Mouse (Mus musculus) frontal cortex, postnatal 10 days (tissue): ENCODE results near the gene Plcxd2.

Source experiments
- DNase-seq, 2 experiments: peaks; one replicate each; pipeline ENCODE4 v3.0.0; 2022; ENCODE audit warnings: low spot score in 2 of 2, mixed read lengths in 1 of 2

Gene Plcxd2

DNA sequence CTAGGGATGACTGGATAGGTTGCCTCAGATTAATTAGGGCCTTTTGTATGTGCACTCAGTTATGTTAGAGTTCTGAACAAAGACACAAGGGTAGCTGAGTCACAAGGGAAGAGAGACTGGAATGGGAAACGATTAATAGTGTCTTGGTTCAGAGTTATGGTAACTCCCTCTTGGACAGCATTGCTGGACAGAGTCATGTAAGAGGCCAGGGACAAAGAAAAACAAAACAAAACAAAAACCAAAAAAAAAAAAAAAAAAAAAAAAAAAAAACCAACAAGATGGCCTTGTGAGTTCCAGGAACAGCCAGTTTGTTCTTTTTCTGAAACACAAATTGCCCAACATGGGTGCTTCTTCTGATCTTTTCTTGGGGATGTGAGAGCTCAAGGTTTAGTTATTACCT, 23.8 kb downstream of the Plcxd2 start:
- no peak for DNase-seq

DNA sequence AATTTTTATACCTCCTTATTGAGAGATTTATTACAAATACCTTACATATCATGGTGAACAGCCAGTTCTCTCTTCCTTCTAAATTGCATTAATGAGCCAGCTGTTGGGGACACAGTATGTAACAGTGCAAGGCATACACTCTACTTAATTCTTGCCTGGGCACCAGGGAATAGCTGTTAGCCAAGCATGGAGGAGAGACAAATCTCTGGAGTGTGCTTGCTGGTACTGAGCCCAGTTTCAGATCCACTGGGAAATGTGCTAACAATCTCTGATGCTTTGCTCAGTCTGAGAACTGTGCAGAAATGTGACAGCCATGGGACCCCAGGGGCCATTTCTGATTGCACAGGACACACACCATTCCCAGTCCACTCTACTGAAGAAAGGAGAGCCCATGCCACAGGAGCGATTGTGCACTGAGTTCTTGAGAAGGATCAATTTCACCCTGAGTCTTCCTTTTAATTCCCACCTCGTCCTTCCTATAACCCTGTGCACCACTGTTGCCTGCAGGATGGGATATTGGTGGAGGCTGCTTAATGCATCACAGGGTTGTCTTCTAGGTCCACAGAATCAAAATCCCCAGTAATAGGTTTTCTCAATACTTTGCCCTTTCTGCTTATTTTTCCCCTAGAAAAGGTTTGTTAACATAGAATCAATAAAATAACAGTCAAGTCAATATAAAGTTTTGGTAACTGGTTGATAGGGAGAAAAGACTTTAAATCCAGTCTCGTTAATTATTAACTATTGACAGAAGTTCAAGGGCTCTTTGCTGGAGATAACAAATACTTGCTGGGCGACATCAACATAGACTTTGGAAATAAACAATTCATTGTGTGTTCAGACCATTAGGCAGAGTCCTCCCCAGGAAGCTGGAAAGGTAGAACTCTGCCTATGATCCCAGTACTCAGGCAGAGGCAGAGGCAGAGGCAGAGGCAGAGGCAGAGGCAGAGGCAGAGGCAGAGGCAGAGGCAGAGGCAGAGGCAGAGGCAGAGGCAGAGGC, 25.1 kb downstream of the Plcxd2 start:
- DNase-seq = no peak

DNA sequence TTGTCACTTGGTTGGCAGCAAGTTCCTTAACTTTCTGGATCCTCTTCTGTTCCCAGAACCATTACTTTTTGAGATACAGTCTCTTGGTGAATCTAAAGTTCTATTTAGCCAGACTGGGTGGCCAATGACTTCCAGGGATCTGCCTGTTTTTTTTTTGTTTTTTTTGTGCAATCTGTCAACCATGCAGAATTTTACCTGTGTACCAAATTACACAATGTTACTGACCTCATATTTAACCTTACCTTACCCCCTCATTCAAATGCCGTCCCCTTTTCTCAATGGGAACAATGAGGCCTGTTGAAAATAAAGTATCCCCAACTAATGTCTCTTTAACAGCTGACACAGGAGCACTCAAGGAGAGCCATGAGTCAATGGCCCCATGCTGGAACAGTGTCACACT, 33.8 kb downstream of the Plcxd2 start:
- DNase-seq = no peak

DNA sequence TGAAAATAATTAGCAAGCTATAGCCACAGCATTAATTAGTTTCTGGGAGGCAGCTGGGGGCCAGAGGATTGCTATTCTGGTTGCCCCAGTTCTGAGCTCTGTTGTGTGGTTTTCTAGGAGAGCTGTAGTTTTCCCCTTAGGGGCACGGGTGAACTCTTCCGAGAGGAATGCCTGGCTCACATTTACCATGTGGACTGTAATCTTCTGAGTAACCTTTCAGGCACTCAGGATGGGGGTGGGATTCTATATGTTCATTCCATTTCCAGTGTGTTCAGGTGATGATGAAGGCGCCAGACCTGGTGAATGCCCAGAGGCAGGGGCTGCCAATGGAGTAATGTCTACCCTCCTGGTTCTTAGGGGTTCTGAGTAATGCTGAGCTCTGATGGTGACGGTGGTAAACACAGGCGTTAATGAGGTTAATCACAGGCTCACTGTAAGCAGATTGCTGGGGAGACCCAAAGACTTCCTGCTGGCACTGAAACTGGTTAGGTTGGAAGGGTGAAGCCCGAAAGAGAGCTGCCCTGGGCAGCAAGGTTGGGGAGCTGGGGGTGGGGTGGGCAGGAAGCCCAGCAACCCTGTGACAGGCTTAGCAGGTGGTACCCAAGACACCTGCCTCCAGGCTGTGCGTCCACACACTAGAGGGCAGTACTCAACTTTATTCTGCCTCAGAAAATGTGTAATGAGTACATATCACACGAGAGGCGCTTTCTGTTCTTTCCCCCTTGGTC, 35.9 kb downstream of the Plcxd2 start:
- DNase-seq = no peak

DNA sequence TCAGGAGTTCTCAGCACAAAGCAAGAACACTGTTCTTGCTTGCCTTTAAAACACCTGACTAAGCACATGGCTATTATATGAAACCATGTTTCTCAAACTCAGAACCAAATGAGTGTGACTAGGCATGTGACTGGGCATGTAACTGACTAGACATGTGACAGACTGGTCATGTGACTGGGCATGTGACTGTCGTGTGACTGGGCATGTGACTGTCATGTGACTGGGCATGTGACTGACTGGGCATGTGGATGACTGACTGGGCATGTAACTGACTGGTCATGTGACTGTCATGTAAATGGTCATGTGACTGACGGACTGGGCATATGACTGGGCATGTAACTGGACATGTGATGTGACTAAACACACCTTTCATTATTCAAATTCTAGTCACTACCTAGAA, 39.8 kb downstream of the Plcxd2 start:
- no peak for DNase-seq

DNA sequence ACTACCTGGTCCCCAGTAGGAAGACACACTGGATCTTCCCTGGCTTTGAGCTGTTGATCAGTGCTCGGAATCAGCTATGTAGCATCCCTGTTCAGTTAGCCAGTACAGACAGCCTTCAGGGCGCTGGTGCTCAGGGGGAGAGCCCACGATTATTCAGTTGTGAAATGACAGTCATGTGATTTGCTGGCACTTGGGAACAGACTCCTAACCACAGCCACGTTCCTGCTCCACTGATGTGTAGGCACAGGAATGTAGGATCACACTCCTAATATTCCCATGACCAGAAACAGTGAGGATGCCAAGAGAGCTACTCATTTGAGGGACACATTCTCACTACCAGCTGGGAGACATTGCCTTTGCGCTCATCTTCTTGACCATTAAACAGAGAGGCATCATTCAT, 41.3 kb downstream of the Plcxd2 start:
- no peak for DNase-seq

DNA sequence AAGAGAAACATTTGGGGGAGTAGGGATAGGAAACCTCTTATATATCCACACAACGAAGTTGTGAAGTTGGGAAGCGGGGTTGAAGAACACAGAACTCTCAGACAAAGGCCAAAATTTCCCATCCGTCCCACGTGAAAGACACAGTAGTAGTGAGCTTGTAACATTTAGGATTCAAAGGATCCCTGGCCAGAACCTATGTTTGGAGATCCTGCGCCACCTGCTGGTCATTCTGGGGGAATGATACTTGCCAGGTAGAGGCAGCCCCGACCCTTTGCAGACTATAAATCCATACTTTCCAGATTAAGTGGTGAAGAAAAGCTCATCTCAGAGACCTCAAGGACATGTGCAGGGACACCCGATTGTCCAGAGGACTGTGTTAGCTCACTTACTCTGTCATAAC, 42.5 kb downstream of the Plcxd2 start:
- DNase-seq = peak; percentile 23 to 72

DNA sequence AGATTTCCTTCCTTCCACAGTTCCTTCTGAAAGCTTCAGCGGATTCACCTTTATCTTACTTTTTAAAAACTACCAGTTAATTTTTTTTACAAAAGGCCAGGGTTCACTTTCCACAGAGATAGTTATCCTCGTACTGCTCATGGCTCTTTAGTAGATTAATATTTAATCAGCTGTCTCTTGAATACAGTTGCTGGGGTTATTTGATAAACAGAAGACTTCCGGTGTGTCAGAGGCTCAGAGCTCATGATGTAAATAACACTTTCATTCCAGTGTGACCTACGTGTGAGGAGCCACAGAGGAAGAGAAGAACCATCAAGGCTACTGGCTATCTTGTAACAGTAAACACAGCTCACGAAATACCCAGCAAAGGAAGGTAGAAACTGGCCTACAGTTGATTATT, 43.4 kb downstream of the Plcxd2 start:
- no peak for DNase-seq

DNA sequence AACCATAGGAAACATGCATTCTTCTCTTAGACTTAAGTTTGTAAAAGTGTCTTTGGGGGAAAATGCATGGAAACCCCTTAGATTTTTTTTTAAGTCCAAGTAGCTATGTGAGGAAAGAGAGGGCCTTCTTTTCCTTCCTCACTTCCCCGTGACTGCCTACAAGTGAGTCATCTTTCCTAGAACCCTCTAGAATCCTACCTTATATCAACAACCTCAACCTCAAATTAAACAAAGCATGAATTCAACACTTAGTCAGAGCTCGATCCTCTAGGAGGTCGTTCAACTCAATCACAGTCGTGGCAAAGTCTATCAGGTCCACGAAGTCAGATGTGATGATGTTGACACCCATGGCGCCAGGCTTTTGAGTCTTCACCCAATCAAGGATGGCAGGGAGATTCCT, 45.2 kb downstream of the Plcxd2 start:
- no peak for DNase-seq

DNA sequence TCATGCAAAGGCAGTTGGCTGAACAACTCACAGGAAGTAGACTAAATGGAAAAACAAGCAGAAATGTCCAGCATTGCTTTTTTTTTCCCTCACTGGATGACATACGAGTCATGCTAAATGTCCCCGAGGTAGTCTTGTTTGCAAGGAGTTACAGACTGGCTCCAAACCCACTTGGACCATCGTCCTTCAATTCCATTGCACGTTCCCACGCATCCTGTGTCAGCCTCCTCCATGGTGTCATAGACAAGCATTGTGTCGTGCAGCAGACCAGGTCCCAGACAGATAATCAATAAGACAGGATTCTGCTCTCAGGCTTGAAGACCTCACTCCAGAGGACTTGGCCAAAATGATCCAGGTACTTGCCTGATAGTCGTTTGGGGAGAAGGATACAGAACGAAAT, 46.2 kb downstream of the Plcxd2 start:
- DNase-seq = no peak

DNA sequence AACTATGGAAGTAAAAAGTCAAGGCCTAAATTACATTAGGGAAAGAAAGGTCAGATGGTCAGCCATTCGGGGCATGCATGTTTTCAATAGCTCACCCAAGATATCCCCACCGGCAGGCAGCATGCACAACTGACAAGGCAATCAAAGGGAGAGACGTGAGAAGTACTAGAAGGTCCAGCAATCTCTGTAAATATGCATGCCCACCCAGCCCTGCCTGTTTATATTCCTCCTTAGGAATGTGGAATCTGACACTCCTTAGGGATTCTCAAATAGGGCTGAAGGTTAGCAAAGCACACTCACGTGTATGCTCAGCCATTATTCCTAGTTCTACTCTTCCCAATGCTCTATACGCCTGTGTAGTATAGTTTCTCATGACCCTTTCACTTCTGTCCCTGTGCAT, 46.9 kb downstream of the Plcxd2 start:
- DNase-seq = no peak

DNA sequence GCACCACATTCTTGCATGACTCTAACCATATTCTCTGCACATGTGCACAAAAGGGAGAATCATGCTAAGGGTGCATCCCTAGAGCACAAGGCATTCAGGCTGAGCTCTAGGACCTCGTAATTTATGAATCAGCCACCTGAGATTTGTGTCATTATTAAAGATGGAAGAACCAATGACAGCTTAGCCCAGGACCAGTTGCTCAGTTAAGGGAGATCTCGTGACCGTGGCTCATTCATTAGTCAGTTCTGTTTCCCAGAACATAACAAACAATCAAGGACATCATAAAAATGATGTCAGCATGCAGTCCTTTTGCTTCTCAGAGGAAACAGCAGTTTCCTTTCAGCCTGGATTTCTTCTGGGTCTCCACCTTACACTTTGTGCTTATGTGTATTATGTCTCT, 49.0 kb downstream of the Plcxd2 start:
- DNase-seq = no peak

DNA sequence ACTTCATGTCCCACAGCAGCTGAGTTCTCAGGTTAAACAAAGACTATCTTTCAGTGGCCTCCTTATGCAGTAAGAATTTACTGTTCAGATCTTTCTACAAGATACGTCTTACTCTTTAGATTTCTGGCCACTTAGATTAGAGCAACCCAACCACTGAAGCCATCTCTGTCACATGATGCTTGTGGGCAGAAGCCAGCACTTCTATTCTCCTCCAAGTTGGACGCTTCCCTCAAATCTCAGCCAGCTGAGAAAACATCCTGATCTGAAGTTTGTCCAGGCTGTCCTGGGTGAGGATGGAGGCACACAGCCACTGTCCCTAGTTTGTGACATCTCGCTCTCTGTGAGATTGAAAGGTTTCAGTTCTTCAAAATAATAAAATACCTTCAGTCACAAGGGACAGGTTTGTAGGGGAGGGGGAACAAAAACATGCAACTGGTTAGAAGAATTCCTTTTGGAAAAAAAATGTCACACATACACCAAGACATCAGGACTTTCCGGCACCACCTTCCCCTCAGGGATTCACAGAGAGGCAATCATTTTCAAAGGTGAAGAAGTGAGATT, 53.5 kb downstream of the Plcxd2 start:
- DNase-seq = no peak

DNA sequence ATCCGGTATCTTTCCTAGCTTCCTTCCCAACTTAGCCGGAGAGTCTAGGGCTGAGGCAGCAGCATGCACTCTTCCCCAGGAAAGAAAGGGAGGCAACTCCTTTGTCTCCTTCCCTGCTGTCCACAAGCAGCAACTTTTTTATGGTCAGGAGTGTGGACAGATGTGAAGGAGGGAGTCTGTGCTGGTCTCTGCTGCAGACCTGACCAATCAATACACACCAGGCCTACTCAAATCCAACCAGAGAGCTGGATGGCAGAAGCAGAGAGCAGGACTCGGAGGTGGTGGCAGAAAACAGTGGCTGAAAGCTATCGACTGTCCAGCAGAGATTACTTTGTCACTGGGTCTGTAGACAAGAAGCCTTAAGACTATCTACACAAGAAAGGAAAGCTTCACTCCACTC, 56.6 kb downstream of the Plcxd2 start, which contains the start of gene Phldb2:
Gene Phldb2 (minus strand): TSS at position 205 of the 400 bp plus-strand sequence.
- DNase-seq = no peak

DNA sequence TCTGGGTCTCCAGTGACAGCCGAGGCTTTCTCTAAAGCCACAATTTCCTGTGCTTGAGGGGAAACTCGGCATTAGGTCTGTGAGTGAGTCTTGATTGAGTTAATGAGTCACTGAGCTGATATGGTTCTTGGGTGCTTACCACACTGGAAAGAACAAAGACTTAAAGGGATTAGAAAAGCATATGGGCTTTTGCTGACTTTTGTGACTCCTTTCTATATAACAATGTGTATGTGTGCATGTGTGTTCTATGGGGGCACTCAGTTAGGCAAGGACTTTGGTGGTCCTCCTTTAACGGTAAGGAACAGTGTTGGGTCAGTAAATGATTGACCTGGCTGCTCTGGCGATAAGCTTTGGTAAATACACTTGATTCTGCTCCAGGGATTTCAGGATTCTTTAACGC, 57.5 kb downstream of the Plcxd2 start:
- DNase-seq = no peak

DNA sequence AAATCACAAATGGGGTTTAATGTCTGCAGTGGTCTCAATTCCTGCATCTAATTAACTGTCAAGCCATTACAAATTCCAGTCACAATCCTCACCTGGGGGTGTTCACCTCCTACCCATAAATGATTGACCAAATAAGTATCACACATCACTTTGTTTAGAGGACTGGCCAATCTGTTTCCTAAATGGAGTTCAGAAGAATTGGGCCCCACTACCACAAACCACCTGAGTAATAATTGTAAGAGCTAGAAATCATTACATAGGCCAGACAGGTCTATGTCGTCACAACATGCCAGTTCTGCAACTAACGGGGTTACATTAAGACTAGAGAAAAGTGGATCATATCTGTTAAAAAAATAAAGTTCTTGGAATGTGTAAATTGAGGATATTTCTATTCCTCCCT, 58.0 kb downstream of the Plcxd2 start:
- no peak for DNase-seq

DNA sequence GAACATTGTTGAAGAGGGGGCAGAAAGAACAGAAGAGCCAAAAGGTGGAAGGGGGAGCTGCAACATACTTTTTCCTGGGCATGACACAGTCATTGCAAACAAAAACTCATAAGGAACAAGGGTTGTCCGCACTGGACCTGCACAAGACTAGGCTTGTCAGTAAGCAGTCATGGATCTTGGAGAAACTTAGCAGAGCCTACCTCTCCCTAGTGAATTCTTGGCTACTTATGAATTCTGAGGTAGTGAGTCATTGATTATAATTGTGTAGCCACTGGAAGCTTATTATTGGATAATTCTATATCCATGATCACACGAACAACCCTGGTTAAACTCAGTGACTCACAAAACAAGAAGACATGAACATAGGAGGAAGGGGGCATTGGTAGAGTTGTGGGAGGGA, 63.7 kb downstream of the Plcxd2 start:
- DNase-seq = no peak

DNA sequence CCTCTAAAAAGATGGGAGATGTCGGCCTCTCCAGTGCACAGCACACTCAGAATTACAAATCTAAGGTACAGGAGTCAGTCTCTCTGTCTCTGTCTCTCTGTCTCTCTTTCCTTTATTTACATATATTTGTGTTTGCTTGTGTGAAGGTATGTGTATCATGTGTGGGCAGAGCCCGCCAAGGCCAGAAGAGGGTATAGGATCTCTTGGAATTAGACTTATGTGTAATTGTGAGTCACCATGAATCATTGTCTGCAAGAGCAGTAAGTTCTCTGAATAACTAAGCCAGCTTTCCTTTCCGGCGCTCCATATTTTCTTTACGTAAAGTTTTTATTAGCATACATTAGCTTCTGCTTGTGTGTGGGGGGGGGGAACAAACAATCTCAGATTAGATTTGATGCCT, 64.4 kb downstream of the Plcxd2 start:
- DNase-seq = no peak

DNA sequence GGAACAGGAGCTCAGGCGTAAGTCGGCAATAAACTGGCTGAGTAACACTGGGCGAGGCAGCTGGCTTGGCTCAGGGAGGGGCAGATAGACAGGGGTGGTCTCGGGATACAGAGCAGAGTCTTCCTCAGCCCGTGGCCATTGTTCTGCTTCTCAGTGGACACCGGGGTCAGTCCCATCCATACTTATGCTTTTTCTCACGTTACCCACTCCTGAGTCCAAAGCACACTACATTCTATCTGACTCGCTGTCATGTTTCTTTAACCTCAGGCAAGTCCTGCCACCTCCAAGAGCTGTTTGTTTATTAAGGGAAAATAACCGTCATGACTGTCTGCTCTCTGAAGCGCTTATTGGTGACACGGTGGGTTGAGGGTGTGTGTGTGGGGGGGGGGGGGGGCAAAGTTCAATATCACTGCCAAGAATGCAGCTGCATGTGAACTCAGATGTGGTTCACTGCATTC, 64.8 kb downstream of the Plcxd2 start:
- DNase-seq = no peak

DNA sequence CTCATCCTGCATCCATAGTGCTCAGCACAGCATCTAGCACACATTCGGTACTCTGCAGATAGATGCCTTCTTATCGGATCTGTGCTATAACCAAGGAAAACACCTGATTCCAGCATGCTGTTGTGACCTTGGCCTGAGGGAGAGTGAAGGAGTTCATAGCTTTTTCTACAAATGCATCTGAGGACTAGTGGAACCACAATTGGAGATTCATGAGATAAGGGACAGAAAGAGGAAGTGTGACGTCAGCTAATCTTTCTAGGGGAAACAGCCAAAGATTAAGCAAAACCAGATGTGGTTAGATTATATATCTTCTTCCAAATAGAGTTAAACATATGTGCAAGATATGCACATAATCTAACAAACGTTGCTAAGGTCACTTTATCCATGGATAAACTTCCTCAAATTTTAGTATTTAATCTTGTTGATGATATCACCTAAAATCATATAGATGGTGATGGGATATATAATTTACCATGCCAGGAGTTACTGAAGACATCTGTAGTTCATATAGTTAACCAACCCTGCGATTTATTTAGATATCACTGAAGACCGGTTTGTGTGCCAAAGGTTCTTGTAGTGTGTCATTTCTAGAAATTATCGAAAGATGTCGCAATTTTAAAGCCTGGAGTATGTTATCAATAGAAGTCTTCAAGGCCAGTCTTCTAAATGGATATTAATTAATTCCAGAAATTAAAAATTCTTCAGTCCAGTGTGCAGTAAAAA, 67.7 kb downstream of the Plcxd2 start:
- no peak for DNase-seq

DNA sequence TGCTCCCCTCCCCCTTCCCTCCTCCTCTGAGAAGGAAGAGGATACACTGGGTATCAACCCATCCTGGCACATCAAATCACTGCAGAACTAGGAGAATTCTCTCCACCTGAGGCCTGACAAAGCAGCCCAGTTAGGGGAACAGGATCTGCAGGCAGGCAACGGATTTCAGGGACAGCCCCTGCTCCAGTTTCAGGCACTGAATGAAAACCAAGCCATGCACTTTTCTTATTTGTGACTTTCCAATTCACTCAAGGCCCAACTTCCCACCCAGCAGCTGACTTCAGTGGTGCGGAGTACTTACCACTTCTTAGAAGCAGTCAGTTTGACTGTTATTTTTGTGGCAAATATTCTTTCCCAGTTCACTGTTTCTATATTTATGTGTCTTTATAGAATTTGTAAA, 69.3 kb downstream of the Plcxd2 start:
- DNase-seq = no peak

DNA sequence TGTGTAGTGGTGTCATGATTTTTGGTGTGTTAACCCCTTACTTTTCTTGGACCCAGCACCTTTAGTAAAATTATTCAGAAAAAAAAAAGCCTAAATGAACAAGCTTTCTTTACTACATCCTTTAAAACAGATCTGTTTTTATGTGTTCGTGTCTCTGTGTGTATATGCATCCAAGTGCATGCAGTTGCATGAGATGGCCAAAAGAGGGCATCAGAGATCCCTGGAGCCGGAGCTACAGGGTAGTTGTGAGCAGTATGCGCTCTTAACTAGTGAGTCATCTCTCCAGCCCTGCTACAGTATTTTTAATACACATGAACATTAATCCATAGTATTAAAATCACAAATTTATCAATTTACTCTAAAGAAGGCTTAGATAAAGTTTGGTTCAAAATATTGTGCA, 70.6 kb downstream of the Plcxd2 start:
- DNase-seq = no peak
